Mouse (Mus musculus): ENCODE results near the gene 4930572O03Rik. TPM values are rescaled to one million over a fixed set of nuclear protein-coding genes. Genes with fewer than 3 reads are reported as not detected.
"Not testable (repeated sequence)": the region's sequence is repeated elsewhere in the genome, so short reads cannot be mapped to it uniquely, and the experiment has no call there.

Gene 4930572O03Rik
- polyA plus RNA-seq (2011; ENCODE audit: insufficient read length, low read depth, missing spikeins), result not detected in 2 replicates

DNA sequence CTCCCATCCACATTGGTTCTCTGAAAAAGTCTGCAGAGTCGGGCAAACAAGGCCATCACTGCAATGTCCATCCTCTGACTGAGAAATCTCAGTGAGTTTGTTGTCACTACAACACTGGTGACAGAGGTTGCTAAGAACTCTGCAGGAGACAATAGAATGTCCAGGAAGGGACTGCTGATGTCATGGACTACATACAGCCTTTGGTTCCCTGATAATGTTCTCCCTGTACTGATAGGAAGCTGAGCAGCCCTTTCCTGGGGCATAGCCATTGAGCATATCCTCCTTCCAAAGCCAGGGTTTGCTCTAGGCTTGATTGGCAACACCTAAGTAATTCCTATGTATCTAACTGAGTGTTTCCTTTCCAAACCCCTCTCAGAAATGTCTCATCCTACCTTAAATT is at the start of gene 4930572O03Rik:
TSS of gene 4930572O03Rik (minus strand) at position 101 of the 400 bp plus-strand sequence.
- H3K27ac ChIP-seq (ENCODE audit: insufficient read depth, low read length); H3K4me1 ChIP-seq (ENCODE audit: control insufficient read depth, insufficient read depth, low read length): not testable (repeated sequence)

GRCm38 (mm10) chr5:15702891-15703290 is 46.0 kb upstream of the 4930572O03Rik start:
- not testable (repeated sequence) for H3K4me1 ChIP-seq (ENCODE audit: control insufficient read depth, insufficient read depth, low read length); H3K4me3 ChIP-seq (ENCODE audit: insufficient read depth, low read length); H3K27ac ChIP-seq (ENCODE audit: insufficient read depth, low read length)

More for the DNA sequence above, at the start of gene 4930572O03Rik:
- H3K4me3 ChIP-seq (ENCODE audit: insufficient read depth, low read length), result not testable (repeated sequence)

DNA sequence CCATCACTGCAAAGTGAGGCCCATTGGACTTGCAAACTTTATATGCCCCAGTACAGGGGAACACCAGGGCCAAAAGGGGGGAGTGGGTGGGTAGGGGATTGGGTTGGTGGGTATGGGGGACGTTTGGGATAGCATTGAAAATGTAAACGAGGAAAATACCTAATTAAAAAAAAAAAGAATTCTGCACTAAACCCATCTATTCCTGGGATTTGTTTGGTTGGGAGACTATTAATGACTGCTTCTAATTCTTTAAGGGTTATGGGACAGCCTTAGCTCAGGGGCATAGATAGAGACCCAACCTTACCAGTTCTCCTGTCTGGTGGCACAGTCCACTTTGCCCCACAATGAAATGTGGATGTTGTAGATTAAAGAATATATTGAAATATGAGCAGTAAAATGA is 40.9 kb upstream of the 4930572O03Rik start:
- H3K27ac ChIP-seq (ENCODE audit: insufficient read depth, low read length); H3K4me3 ChIP-seq (ENCODE audit: insufficient read depth, low read length); H3K4me1 ChIP-seq (ENCODE audit: control insufficient read depth, insufficient read depth, low read length): not testable (repeated sequence)

- H3K27ac ChIP-seq (ENCODE audit: insufficient read depth, low read length); H3K4me3 ChIP-seq (ENCODE audit: insufficient read depth, low read length); H3K4me1 ChIP-seq (ENCODE audit: control insufficient read depth, insufficient read depth, low read length): not testable (repeated sequence)
These were observed 35.0 kb upstream of the 4930572O03Rik start for GRCm38 (mm10) chr5:15691849-15692248.

- H3K4me3 ChIP-seq (ENCODE audit: insufficient read depth, low read length); H3K4me1 ChIP-seq (ENCODE audit: control insufficient read depth, insufficient read depth, low read length); H3K27ac ChIP-seq (ENCODE audit: insufficient read depth, low read length): not testable (repeated sequence)
These were observed 34.0 kb upstream of the 4930572O03Rik start for GRCm38 (mm10) chr5:15690822-15691221.

- H3K27ac ChIP-seq (ENCODE audit: insufficient read depth, low read length); H3K4me3 ChIP-seq (ENCODE audit: insufficient read depth, low read length); H3K4me1 ChIP-seq (ENCODE audit: control insufficient read depth, insufficient read depth, low read length): not testable (repeated sequence)
These were observed 32.9 kb upstream of the 4930572O03Rik start for GRCm38 (mm10) chr5:15689659-15690213.

GRCm38 (mm10) chr5:15688874-15689658 is 32.2 kb upstream of the 4930572O03Rik start:
- not testable (repeated sequence) for H3K4me3 ChIP-seq (ENCODE audit: insufficient read depth, low read length); H3K27ac ChIP-seq (ENCODE audit: insufficient read depth, low read length); H3K4me1 ChIP-seq (ENCODE audit: control insufficient read depth, insufficient read depth, low read length)

DNA sequence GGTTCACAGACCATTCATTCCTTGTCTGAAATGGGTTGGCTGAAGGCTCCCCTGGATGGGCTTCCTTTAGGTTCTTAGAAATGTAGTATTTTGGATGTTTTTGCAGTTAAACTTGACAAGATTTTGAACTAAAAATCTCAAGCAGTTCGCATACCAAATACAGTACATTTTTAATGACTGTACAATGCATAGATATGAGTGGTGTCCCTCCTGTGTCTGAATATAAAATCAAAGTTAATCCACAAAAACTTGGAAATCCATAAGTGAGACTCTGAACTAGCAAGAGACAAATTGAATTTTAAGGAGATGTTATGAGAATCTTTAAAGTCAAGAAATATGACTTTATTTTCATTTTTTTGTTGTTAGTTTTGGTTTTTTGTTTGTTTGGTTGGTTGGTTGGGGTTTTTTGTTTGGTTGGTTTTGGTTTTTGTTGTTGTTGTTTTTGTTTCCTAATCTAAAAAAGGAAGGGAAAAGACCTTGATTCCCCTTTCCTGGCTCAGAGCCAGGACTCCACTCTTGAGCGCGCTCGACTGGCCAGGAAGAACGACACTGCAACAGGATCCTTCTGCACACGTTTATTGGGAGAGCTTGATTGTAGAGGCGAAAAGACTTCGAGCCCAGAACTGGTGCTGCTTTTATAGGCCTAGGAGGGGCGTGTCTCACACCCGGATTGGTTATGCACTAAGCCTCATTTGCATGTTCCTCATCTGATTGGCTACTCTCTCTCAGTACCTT is 24.6 kb upstream of the 4930572O03Rik start:
- not testable (repeated sequence) for H3K4me1 ChIP-seq (ENCODE audit: control insufficient read depth, insufficient read depth, low read length); H3K27ac ChIP-seq (ENCODE audit: insufficient read depth, low read length); H3K4me3 ChIP-seq (ENCODE audit: insufficient read depth, low read length)

GRCm38 (mm10) chr5:15679980-15680949 is 23.4 kb upstream of the 4930572O03Rik start:
- not testable (repeated sequence) for H3K4me3 ChIP-seq (ENCODE audit: insufficient read depth, low read length); H3K27ac ChIP-seq (ENCODE audit: insufficient read depth, low read length); H3K4me1 ChIP-seq (ENCODE audit: control insufficient read depth, insufficient read depth, low read length)

DNA sequence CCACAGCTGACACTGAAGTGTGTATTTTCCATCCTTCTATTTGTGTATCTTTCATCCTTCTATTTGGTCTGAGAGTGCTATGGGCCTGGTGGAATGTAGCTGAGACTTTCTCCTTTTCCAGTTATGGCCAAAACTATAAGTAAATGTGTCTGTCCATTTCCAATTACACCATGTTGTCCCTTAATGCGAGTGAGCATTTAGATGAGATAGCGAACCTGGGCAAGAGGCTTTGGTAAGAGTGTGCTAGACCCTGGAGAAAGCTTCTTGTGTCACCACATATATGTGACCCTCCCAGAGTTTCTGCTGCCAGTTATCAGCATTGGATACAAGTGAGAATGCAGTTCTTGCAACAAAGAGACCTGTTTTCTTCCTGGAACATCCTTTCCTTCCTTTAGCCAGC is 22.0 kb upstream of the 4930572O03Rik start:
- H3K27ac ChIP-seq (ENCODE audit: insufficient read depth, low read length); H3K4me1 ChIP-seq (ENCODE audit: control insufficient read depth, insufficient read depth, low read length); H3K4me3 ChIP-seq (ENCODE audit: insufficient read depth, low read length): not testable (repeated sequence)

DNA sequence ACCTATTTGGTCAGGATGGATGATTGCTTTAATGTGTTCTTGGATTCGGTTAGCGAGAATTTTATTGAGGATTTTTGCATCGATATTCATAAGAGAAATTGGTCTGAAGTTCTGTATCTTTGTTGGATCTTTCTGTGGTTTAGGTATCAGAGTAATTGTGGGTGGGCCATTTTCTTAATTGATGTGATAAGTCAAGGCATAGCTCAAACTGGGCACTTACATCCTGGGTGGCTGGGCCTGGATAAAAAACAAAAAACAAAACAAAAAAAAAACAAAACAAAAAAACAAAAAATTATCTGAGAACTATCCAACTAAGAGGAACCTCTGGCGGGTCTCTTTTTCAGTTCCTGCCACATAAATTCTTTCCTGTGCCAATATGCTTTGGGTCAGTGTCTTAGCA is 20.9 kb upstream of the 4930572O03Rik start:
- not testable (repeated sequence) for H3K27ac ChIP-seq (ENCODE audit: insufficient read depth, low read length); H3K4me1 ChIP-seq (ENCODE audit: control insufficient read depth, insufficient read depth, low read length); H3K4me3 ChIP-seq (ENCODE audit: insufficient read depth, low read length)

DNA sequence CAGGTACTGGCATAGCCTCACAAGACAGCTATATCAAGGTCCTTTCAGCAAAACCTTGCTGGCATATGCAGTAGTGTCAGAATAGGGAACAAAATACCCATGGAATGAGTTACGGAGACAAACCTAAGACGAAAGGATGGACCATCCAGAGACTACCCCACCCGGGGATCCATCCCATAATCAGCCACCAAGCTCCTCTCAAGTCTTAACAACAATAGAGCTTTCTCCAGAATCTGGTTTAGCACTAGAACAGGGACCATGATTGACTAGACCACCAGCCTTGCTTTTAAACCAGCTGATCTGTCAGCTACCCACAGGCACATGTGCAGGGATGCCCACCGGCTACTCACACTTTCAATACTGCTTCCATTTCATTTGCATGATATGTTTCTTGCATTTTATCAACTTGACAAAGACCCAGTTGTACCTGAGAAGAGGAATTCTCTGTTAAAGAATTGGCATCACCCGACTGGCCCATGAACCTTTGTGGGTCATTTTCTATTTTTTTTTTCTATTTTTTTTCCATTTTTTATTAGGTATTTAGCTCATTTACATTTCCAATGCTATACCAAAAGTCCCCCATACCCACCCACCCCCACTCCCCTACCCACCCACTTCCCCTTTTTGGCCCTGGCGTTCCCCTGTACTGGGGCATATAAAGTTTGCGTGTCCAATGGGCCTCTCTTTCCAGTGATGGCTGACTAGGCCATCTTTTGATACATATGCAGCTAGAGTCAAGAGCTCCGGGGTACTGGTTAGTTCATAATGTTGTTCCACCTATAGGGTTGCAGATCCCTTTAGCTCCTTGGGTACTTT is 17.8 kb upstream of the 4930572O03Rik start:
- H3K4me3 ChIP-seq (ENCODE audit: insufficient read depth, low read length); H3K27ac ChIP-seq (ENCODE audit: insufficient read depth, low read length); H3K4me1 ChIP-seq (ENCODE audit: control insufficient read depth, insufficient read depth, low read length): not testable (repeated sequence)

- not testable (repeated sequence) for H3K4me3 ChIP-seq (ENCODE audit: insufficient read depth, low read length); H3K4me1 ChIP-seq (ENCODE audit: control insufficient read depth, insufficient read depth, low read length); H3K27ac ChIP-seq (ENCODE audit: insufficient read depth, low read length)
These were observed 17.1 kb upstream of the 4930572O03Rik start for GRCm38 (mm10) chr5:15673989-15674388.

DNA sequence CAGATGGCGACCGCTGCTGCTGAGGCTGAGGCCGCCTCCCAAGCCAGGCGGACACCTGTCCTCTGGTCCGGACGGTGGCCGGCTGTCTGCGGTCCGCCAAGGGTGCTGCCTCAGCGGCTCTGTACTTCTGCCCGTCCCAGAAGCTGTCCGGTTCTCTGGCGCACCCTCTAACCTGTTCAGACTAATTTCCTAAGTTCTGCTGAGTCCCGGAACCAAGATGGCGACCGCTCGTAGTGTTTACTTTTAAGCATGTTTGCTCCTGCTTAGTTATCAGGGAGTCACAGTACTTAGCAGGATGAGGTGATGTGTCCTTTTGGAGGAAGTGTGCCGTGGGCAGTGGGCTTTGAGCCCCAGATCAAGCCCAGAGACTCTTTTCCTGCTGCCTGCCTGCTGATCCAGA is 13.9 kb upstream of the 4930572O03Rik start:
- not testable (repeated sequence) for H3K27ac ChIP-seq (ENCODE audit: insufficient read depth, low read length); H3K4me1 ChIP-seq (ENCODE audit: control insufficient read depth, insufficient read depth, low read length); H3K4me3 ChIP-seq (ENCODE audit: insufficient read depth, low read length)

All from embryonic fibroblast, embryonic 13.5 days (primary cell).